Mouse (Mus musculus) adrenal gland, postnatal 36 days (tissue): ENCODE results near the gene Coro1a. TPM values are rescaled to one million over a fixed set of nuclear protein-coding genes. Genes with fewer than 3 reads are reported as not detected.
"Not testable (repeated sequence)": the region's sequence is repeated elsewhere in the genome, so short reads cannot be mapped to it uniquely, and the experiment has no call there.

Experiments
- DNase-seq, 2 experiments: peaks; one replicate each; pipeline ENCODE4 v3.0.0; 2021; ENCODE audit warnings: mixed read lengths in 1 of 2
- long read RNA-seq, 2 experiments: library from polyadenylated mRNA; stranded (forward); transcript quantifications; one replicate each; pipeline ENCODE4 v2.0.0; 2021; ENCODE audit warnings: borderline sequencing depth in 2 of 2
- total RNA-seq, 2 experiments: library from RNA; stranded (reverse); gene quantifications; 2 replicates each; pipeline ENCODE4 v1.2.3; 2021

Gene Coro1a
- total RNA-seq, result 10 to 100 TPM; 10.1 to 11.6 TPM
- long read RNA-seq, experiment 1, transcript Coro1a-201 (11 exons, 1,660 nt), result major isoform, 6 of 11 reads
- long read RNA-seq, experiment 1, partial matches to known transcripts, result 3 of 11 reads
- long read RNA-seq, experiment 1, other reads (novel, unspliced or antisense), result 2 of 11 reads
- long read RNA-seq, experiment 2, transcript Coro1a-201 (11 exons, 1,660 nt), result major isoform, 10 of 12 reads
- long read RNA-seq, experiment 2, partial matches to known transcripts, result 1 of 12 reads
- long read RNA-seq, experiment 2, other reads (novel, unspliced or antisense), result 1 of 12 reads

GRCm38 (mm10) chr7:126707442-126708174, at the start of gene Coro1a:
Gene Coro1a (minus strand): TSS chr7:126707787.
- DNase-seq, result no peak

- peak; percentile 78 to 86 for DNase-seq
Observed at GRCm38 (mm10) chr7:126754866-126755265, 47.3 kb upstream of the Coro1a start.

GRCm38 (mm10) chr7:126749582-126750343, 42.2 kb upstream of the Coro1a start:
- DNase-seq, result no peak

GRCm38 (mm10) chr7:126748824-126749223, 41.2 kb upstream of the Coro1a start:
- no peak for DNase-seq

- no peak for DNase-seq
Observed at GRCm38 (mm10) chr7:126746798-126747197, 39.2 kb upstream of the Coro1a start.

GRCm38 (mm10) chr7:126746066-126746465, 38.5 kb upstream of the Coro1a start:
- DNase-seq, result no peak

GRCm38 (mm10) chr7:126741964-126742482, 34.4 kb upstream of the Coro1a start:
- DNase-seq, result no peak

- DNase-seq, result no peak
Observed at GRCm38 (mm10) chr7:126741452-126741851, 33.9 kb upstream of the Coro1a start.

- no peak for DNase-seq
Observed at GRCm38 (mm10) chr7:126740977-126741376, 33.4 kb upstream of the Coro1a start.

GRCm38 (mm10) chr7:126740132-126740735, 32.6 kb upstream of the Coro1a start:
- no peak for DNase-seq

GRCm38 (mm10) chr7:126739551-126739950, 32.0 kb upstream of the Coro1a start:
- DNase-seq, result no peak

- no peak for DNase-seq
Observed at GRCm38 (mm10) chr7:126736122-126736521, 28.5 kb upstream of the Coro1a start.

GRCm38 (mm10) chr7:126730256-126730789, 22.7 kb upstream of the Coro1a start:
- DNase-seq, result not testable (repeated sequence)

- DNase-seq, result no peak
Observed at GRCm38 (mm10) chr7:126725667-126726066, 18.1 kb upstream of the Coro1a start.

- no peak for DNase-seq
Observed at GRCm38 (mm10) chr7:126725077-126725476, 17.5 kb upstream of the Coro1a start.

GRCm38 (mm10) chr7:126721635-126722034, 14.0 kb upstream of the Coro1a start:
- no peak for DNase-seq

- no peak for DNase-seq
Observed at GRCm38 (mm10) chr7:126718787-126719337, 11.3 kb upstream of the Coro1a start.

- DNase-seq, result no peak
Observed at GRCm38 (mm10) chr7:126717566-126717965, 10.0 kb upstream of the Coro1a start.

GRCm38 (mm10) chr7:126715679-126716078, 8.1 kb upstream of the Coro1a start:
- DNase-seq, result no peak

GRCm38 (mm10) chr7:126711910-126712309, 4.3 kb upstream of the Coro1a start:
- DNase-seq, result no peak

GRCm38 (mm10) chr7:126710266-126710665, 2.7 kb upstream of the Coro1a start:
- DNase-seq, result no peak
